Mouse (Mus musculus) left cerebral cortex, adult 9 months (tissue): Measurements from ENCODE around the gene Atpaf2.

Source experiments
- DNase-seq, 2 experiments: peaks; one replicate each; pipeline ENCODE4 v3.0.0; 2022; ENCODE audit warnings: low spot score in 2 of 2

The Atpaf2 gene

GRCm38 (mm10) chr11:60397172-60397571 lies 21.1 kb downstream of the Atpaf2 start:
- DNase-seq = peak in 1 of 2 experiments; percentile 68

- no peak for DNase-seq
Measured at GRCm38 (mm10) chr11:60396546-60396945, 21.7 kb downstream of the Atpaf2 start.

GRCm38 (mm10) chr11:60391346-60391745 lies 26.9 kb downstream of the Atpaf2 start:
- DNase-seq = no peak

- no peak for DNase-seq
Measured at GRCm38 (mm10) chr11:60387944-60388343, 30.3 kb downstream of the Atpaf2 start.

- DNase-seq = no peak
Measured at GRCm38 (mm10) chr11:60385946-60386345, 32.3 kb downstream of the Atpaf2 start.

- DNase-seq = peak; percentile 62 to 80
Measured at GRCm38 (mm10) chr11:60384762-60385421, 33.4 kb downstream of the Atpaf2 start.

GRCm38 (mm10) chr11:60383518-60383917 lies 34.7 kb downstream of the Atpaf2 start:
- no peak for DNase-seq

GRCm38 (mm10) chr11:60374481-60374880 lies 43.8 kb downstream of the Atpaf2 start:
- no peak for DNase-seq

- no peak for DNase-seq
Measured at GRCm38 (mm10) chr11:60370431-60370830, 47.8 kb downstream of the Atpaf2 start.

- no peak for DNase-seq
Measured at GRCm38 (mm10) chr11:60369448-60369847, 48.8 kb downstream of the Atpaf2 start.

GRCm38 (mm10) chr11:60368909-60369308 lies 49.3 kb downstream of the Atpaf2 start:
- DNase-seq = no peak

GRCm38 (mm10) chr11:60367256-60367655 lies 51.0 kb downstream of the Atpaf2 start:
- DNase-seq = no peak

- DNase-seq = no peak
Measured at GRCm38 (mm10) chr11:60366239-60367019, 51.8 kb downstream of the Atpaf2 start.

GRCm38 (mm10) chr11:60360631-60361201 lies 57.5 kb downstream of the Atpaf2 start:
- no peak for DNase-seq

GRCm38 (mm10) chr11:60359936-60360335 lies 58.3 kb downstream of the Atpaf2 start:
- no peak for DNase-seq

GRCm38 (mm10) chr11:60359138-60359537 lies 59.1 kb downstream of the Atpaf2 start:
- no peak for DNase-seq

GRCm38 (mm10) chr11:60358548-60358947 lies 59.7 kb downstream of the Atpaf2 start:
- DNase-seq = no peak

GRCm38 (mm10) chr11:60357116-60357515 lies 61.1 kb downstream of the Atpaf2 start:
- DNase-seq = no peak

- DNase-seq = no peak
Measured at GRCm38 (mm10) chr11:60355952-60356351, 62.3 kb downstream of the Atpaf2 start.

- peak; percentile 100 for DNase-seq
Measured at GRCm38 (mm10) chr11:60352559-60353411, 65.5 kb downstream of the Atpaf2 start, which contains the start of the genes Tom1l2 and Drc3. Gene Tom1l2 (minus strand): TSS chr11:60352905. Gene Drc3 (plus strand): TSS chr11:60353329.

GRCm38 (mm10) chr11:60351925-60352371 lies 66.3 kb downstream of the Atpaf2 start:
- DNase-seq = peak in 1 of 2 experiments; percentile 68

- DNase-seq = no peak
Measured at GRCm38 (mm10) chr11:60351388-60351787, 66.9 kb downstream of the Atpaf2 start.
